Mouse (Mus musculus) forebrain, embryonic 14.5 days (tissue): Measurements from ENCODE around the gene Car8. TPM values are rescaled to one million over a fixed set of nuclear protein-coding genes. Genes with fewer than 3 reads are reported as not detected.
"Not testable (repeated sequence)": the region's sequence is repeated elsewhere in the genome, so short reads cannot be mapped to it uniquely, and the experiment has no call there.

ENCODE experiments used
- ATAC-seq: fragments of 200-750 bp; cut with Nextera tagmentation; 2 replicates; pipeline ENCODE4 v1.8.0; 2017; ENCODE audit warnings: mild to moderate bottlenecking, moderate library complexity
- DNase-seq: peaks from one replicate; pipeline ENCODE4 v3.0.0-alpha.2; 2015; ENCODE audit warnings: low spot score
- H3K27ac ChIP-seq: fragments of 300-500 bp; sonication (generic); 2 replicates; pipeline ENCODE4 v1.5.1; 2014; ENCODE audit warnings: low read depth, mild to moderate bottlenecking, control low read depth, low read length, moderate library complexity
- H3K27me3 ChIP-seq: fragments of 300-500 bp; sonication (generic); replicated peaks from 2 replicates; pipeline ENCODE4 v1.6.1; 2014; ENCODE audit warnings: low read length, control low read depth, mixed read lengths; ENCODE audit not compliant: control insufficient read depth, insufficient read depth
- H3K36me3 ChIP-seq: fragments of 300-500 bp; sonication (generic); 2 replicates; pipeline ENCODE4 v1.6.1; 2014; ENCODE audit warnings: low read length, control low read depth; ENCODE audit not compliant: control insufficient read depth, insufficient read depth
- H3K4me1 ChIP-seq: fragments of 300-500 bp; sonication (generic); 2 replicates; pipeline ENCODE4 v1.6.1; 2014; ENCODE audit warnings: antibody characterized with exemption, low read length, control low read depth; ENCODE audit not compliant: control insufficient read depth, insufficient read depth
- H3K4me2 ChIP-seq: fragments of 300-500 bp; sonication (generic); 2 replicates; pipeline ENCODE4 v1.6.1; 2014; ENCODE audit warnings: mild to moderate bottlenecking, control low read depth, low read length
- H3K4me3 ChIP-seq: fragments of 300-500 bp; sonication (generic); 2 replicates; pipeline ENCODE4 v1.5.1; 2014; ENCODE audit warnings: low read depth, low read length, control low read depth
- H3K9ac ChIP-seq: fragments of 300-500 bp; sonication (generic); 2 replicates; pipeline ENCODE4 v1.6.1; 2014; ENCODE audit warnings: mild to moderate bottlenecking, low read length, control low read depth, moderate library complexity
- H3K9me3 ChIP-seq: fragments of 300-500 bp; sonication (generic); replicated peaks from 2 replicates; pipeline ENCODE4 v1.6.1; 2016; ENCODE audit warnings: low read length, control low read depth, mixed read lengths; ENCODE audit not compliant: control insufficient read depth
- WGBS: fragments of 180-500 bp; shearing (Covaris S2); extraction: QIAGEN DNeasy Blood & Tissue Kit; methylation state at CpG from one replicate; pipeline ENCODE4 v1.1.7; 2014; 5-methylcytosine and 5-hydroxymethylcytosine counted together
- microRNA-seq: library from miRNA; unstranded; fragments of <30 nt; microRNA quantifications from one replicate; pipeline ENCODE4, GENCODE M21; 2016
- polyA plus RNA-seq: library from polyadenylated mRNA; unstranded; fragments of >200 nt; fragmentation: Nextera tagmentation; extraction: Ambion mirVana; gene quantifications from 2 replicates; pipeline ENCODE4 v1.2.1, GENCODE M21; 2014

Car8 gene
- polyA plus RNA-seq, 1 experiment from 2014 or later = 2.8 TPM

DNA sequence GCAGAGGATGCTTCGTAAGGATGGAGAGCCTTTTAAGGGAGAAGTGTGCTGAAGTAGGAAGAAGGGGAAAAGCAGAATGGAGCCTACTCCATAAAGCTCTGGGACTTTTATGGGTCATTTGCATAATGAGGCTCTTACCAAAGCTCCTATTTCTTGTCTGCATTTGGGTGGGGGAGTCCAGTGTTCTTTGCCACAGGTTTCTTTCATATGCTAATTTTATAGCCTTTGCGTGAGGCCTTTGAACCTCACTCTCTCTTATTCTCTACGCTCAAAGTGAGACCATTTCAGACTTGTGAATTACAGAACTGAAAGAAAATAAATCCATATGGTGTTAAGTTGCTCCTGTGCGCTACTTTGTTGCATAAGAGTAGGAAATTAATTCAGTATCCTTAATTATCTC, 140.8 kb downstream of the Car8 start:
- H3K27ac ChIP-seq = no peak overlapping the region
- ATAC-seq (peak; percentile 88), DNase-seq (peak; percentile 87)
- no peaks in the 10 kb centered on the region; the same call in 1 of the 2 replicates for H3K27me3 ChIP-seq
- H3K4me2 ChIP-seq = no peak overlapping the region
- H3K4me3 ChIP-seq = no peak overlapping the region
- H3K9me3 ChIP-seq = no peaks in the 10 kb centered on the region
- 7% methylated on average over 4 of the region's 4 CpGs for WGBS
- no peaks in the 10 kb centered on the region for H3K36me3 ChIP-seq
- no peak overlapping the region for H3K9ac ChIP-seq
- H3K4me1 ChIP-seq = peaks cover 4% of the 10 kb centered on the region; the same call in 1 of the 2 replicates

DNA sequence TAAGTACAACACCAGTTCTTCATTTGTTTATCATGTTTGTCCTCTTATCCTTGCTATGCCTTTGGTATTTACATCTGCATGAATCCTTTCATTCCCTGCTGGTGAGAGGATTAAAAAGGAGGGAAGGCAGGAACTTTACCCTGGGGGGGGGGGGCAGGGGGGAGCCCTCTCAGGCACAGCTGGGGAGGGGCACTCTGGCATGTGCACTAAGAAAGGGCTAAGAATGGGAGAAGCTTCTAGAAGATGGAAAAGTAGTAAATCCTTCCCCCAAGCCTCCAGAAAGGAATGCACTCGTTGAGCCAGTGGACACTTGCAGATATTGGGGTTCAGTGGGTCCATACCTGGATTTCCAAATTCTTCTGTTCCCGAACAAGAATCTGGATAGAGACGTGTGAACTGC, 141.2 kb downstream of the Car8 start:
- Histone ChIP-seq H3K4me1 (peaks cover 4% of the 10 kb centered on the region; the same call in 1 of the 2 replicates), H3K36me3 (no peaks in the 10 kb centered on the region), H3K4me3 (no peak overlapping the region), H3K9ac (no peak overlapping the region), H3K27me3 (no peaks in the 10 kb centered on the region; the same call in 1 of the 2 replicates), H3K9me3 (no peaks in the 10 kb centered on the region), H3K4me2 (no peak overlapping the region), H3K27ac (no peak overlapping the region)
- no peak for DNase-seq
- WGBS = 10% methylated on average over 3 of the region's 3 CpGs
- peak; percentile 29 for ATAC-seq

DNA sequence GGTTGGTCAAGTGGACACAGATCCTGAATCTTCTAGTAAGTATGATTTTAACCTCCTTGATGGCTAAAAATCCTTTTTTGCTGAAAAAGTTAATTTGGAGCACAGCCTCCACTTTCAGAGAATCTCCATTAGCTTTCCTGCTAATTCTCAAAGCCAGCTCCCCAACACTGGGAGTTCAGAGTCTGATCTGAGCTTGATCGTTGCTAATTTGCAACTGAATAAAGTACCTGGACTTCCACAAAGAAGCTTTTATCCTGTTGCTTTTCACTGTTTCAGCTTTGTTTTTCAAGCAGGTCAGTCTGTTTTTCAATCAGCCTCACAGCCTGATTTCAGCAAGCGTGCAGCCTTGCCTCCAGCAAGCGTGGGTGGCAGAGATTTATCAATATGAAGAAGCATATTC, 145.3 kb downstream of the Car8 start:
- not testable (repeated sequence) for H3K9ac ChIP-seq, H3K36me3 ChIP-seq, H3K9me3 ChIP-seq, H3K4me2 ChIP-seq, H3K4me3 ChIP-seq, ATAC-seq, H3K27ac ChIP-seq, H3K27me3 ChIP-seq, DNase-seq, H3K4me1 ChIP-seq
- 21% methylated on average over 3 of the region's 3 CpGs for WGBS

Small RNA genes within 50 kb of the gene (microRNA-seq; reads per million reads assigned to microRNA genes)
- not detected for gene Gm25355
